In genomic region chr4:41497579-41497978, GRCm38 (mm10) we compare ENCODE assay signal across 8 mouse cellular contexts. TPM values are rescaled to one million over a fixed set of nuclear protein-coding genes. Genes with fewer than 3 reads are reported as not detected.
A peak's percentile ranks its signal among the peaks of the same experiment; 100 is the strongest.
DNase-seq lines count a peak whose midpoint lies in the region; ATAC-seq lines count a peak whose summit lies in the region.

No protein-coding gene starts in this region.

- H3K9me3 ChIP-seq in heart, embryonic 14.5 days (ENCODE audit: control insufficient read depth, low read length): no peaks in the 10 kb centered on the region
- H3K9me3 ChIP-seq in forebrain, embryonic 16.5 days (ENCODE audit: control insufficient read depth, low read length): no peaks in the 10 kb centered on the region
- H3K9me3 ChIP-seq in liver, embryonic 12.5 days (replicated peaks): no peaks in the 10 kb centered on the region
- H3K9me3 ChIP-seq in stomach, embryonic 15.5 days: no peaks in the 10 kb centered on the region

- ATAC-seq in heart, embryonic 14.5 days (ENCODE audit: insufficient number of reproducible peaks, insufficient read depth, low FRiP score, low read depth): no peak
- peak; percentile 19; the same call in 1 of the 2 replicates for ATAC-seq in forebrain, embryonic 16.5 days
- no peak for ATAC-seq in liver, embryonic 12.5 days
- ATAC-seq in stomach, embryonic 15.5 days (ENCODE audit: insufficient read depth, low FRiP score, low read depth): no peak
- no peak for ATAC-seq in cerebellum, adult (ENCODE audit: insufficient number of reproducible peaks, low FRiP score, low TSS enrichment)

- WGBS in heart, embryonic 14.5 days: 4% methylated on average over 34 of the region's 34 CpGs
- WGBS in forebrain, embryonic 16.5 days: 6% methylated on average over 34 of the region's 34 CpGs
- WGBS in liver, embryonic 12.5 days (ENCODE audit: insufficient replicate concordance): 2% methylated on average over 34 of the region's 34 CpGs
- 9% methylated on average over 34 of the region's 34 CpGs for WGBS in stomach, embryonic 15.5 days

- peak overlapping the region; percentile 73 for H3K4me2 ChIP-seq in heart, embryonic 14.5 days (ENCODE audit: low read length)
- H3K4me2 ChIP-seq in forebrain, embryonic 16.5 days (ENCODE audit: low read length): peak overlapping the region; percentile 60
- peak overlapping the region; percentile 53 for H3K4me2 ChIP-seq in liver, embryonic 12.5 days
- H3K4me2 ChIP-seq in stomach, embryonic 15.5 days: peak overlapping the region; percentile 59

- peak overlapping the region; percentile 21; the same call in 1 of the 2 replicates for H3K9ac ChIP-seq in heart, embryonic 14.5 days (ENCODE audit: low read length)
- H3K9ac ChIP-seq in forebrain, embryonic 16.5 days (replicated peaks; ENCODE audit: low read depth, low read length): peak overlapping the region; percentile 48
- no peak overlapping the region for H3K9ac ChIP-seq in liver, embryonic 12.5 days
- H3K9ac ChIP-seq in stomach, embryonic 15.5 days: peak overlapping the region; percentile 6; the same call in 1 of the 2 replicates

- no peak for DNase-seq in heart, postnatal 36 days
- DNase-seq in R1 (ENCODE audit: low read depth, low spot score): peak; percentile 44
- no peak for DNase-seq in ovary, adult 18-20 months (ENCODE audit: low spot score)

- no peak overlapping the region for H3K27ac ChIP-seq in heart, embryonic 14.5 days (replicated peaks in 1 of 2; ENCODE audit: control insufficient read depth in 1 of 2, insufficient read depth in 1 of 2, low read depth in 2 of 2, low read length in 2 of 2)
- H3K27ac ChIP-seq in forebrain, embryonic 16.5 days (ENCODE audit: low read length): no peak overlapping the region
- no peak overlapping the region for H3K27ac ChIP-seq in liver, embryonic 12.5 days
- H3K27ac ChIP-seq in stomach, embryonic 15.5 days: no peak overlapping the region

- H3K4me3 ChIP-seq in heart, embryonic 14.5 days (ENCODE audit: control insufficient read depth in 1 of 2, insufficient read depth in 1 of 2, low read depth in 1 of 2, low read length in 2 of 2): peak overlapping the region; percentile 33 to 37
- peak overlapping the region; percentile 42 for H3K4me3 ChIP-seq in forebrain, embryonic 16.5 days (replicated peaks; ENCODE audit: low read length)
- peak overlapping the region; percentile 26 for H3K4me3 ChIP-seq in liver, embryonic 12.5 days
- H3K4me3 ChIP-seq in stomach, embryonic 15.5 days (replicated peaks): peak overlapping the region; percentile 29

- H3K27me3 ChIP-seq in heart, embryonic 14.5 days (ENCODE audit: control insufficient read depth, insufficient read depth, low read length): peaks cover 73% of the 10 kb centered on the region
- H3K27me3 ChIP-seq in forebrain, embryonic 16.5 days (replicated peaks; ENCODE audit: control insufficient read depth, insufficient read depth, low read length): peaks cover 46% of the 10 kb centered on the region
- peaks cover 90% of the 10 kb centered on the region for H3K27me3 ChIP-seq in liver, embryonic 12.5 days (replicated peaks)
- H3K27me3 ChIP-seq in stomach, embryonic 15.5 days (replicated peaks): peaks cover 48% of the 10 kb centered on the region

- intact Hi-C loops in heart, postnatal 36 days (cut with DNase I): no loop called here

- peaks cover 21 to 24% of the 10 kb centered on the region in 2 experiments for H3K4me1 ChIP-seq in heart, embryonic 14.5 days (ENCODE audit: control insufficient read depth in 2 of 2, insufficient read depth in 2 of 2, low read length in 2 of 2)
- H3K4me1 ChIP-seq in forebrain, embryonic 16.5 days (replicated peaks; ENCODE audit: control insufficient read depth, insufficient read depth, low read length): peaks cover 36% of the 10 kb centered on the region
- H3K4me1 ChIP-seq in liver, embryonic 12.5 days: peaks cover 25% of the 10 kb centered on the region
- H3K4me1 ChIP-seq in stomach, embryonic 15.5 days: peaks cover 27% of the 10 kb centered on the region

- no peaks in the 10 kb centered on the region for H3K36me3 ChIP-seq in heart, embryonic 14.5 days (ENCODE audit: control insufficient read depth, insufficient read depth, low read length)
- no peaks in the 10 kb centered on the region for H3K36me3 ChIP-seq in forebrain, embryonic 16.5 days (ENCODE audit: control insufficient read depth, insufficient read depth)
- H3K36me3 ChIP-seq in liver, embryonic 12.5 days: no peaks in the 10 kb centered on the region
- H3K36me3 ChIP-seq in stomach, embryonic 15.5 days: no peaks in the 10 kb centered on the region

RNA-seq across cellular contexts. Expression of gene AI464131, which starts 5.3 kb away (rescaled TPM):
- polyA plus RNA-seq in heart, embryonic 14.5 days (2014; fragmentation: Nextera tagmentation; extraction: Ambion mirVana): 2.8 TPM in 2 replicates
- 10 to 100 TPM; 11.6 to 11.8 TPM for total RNA-seq in heart, postnatal 36 days (2021)
- 2.8 and 3.4 TPM in 2 replicates for polyA plus RNA-seq in forebrain, embryonic 16.5 days (2015; fragmentation: Nextera tagmentation; extraction: Ambion mirVana)
- polyA plus RNA-seq in liver, embryonic 12.5 days (2016; fragmentation: Nextera tagmentation; extraction: Ambion mirVana): 0.57 and 0.98 TPM in 2 replicates
- polyA plus RNA-seq in stomach, embryonic 15.5 days (2015; fragmentation: Nextera tagmentation; extraction: Ambion mirVana): 5.7 and 6.4 TPM in 2 replicates

RNA-seq across cellular contexts. Expression of gene 1110017D15Rik, which starts 19.6 kb away (rescaled TPM):
- polyA plus RNA-seq in heart, embryonic 14.5 days (2014; fragmentation: Nextera tagmentation; extraction: Ambion mirVana): 0.30 TPM in 1 of 2 replicates, not detected in the other
- total RNA-seq in heart, postnatal 36 days (2021): under 1 TPM in 1 of 2 experiments, not detected in 1; 0.43 TPM
- polyA plus RNA-seq in forebrain, embryonic 16.5 days (2015; fragmentation: Nextera tagmentation; extraction: Ambion mirVana): 8.8 and 11.1 TPM in 2 replicates
- not detected in 2 replicates for polyA plus RNA-seq in liver, embryonic 12.5 days (2016; fragmentation: Nextera tagmentation; extraction: Ambion mirVana)
- 0.30 and 0.55 TPM in 2 replicates for polyA plus RNA-seq in stomach, embryonic 15.5 days (2015; fragmentation: Nextera tagmentation; extraction: Ambion mirVana)

RNA-seq across cellular contexts. Expression of gene Nudt2, which starts 32.6 kb away (rescaled TPM):
- 41.3 and 43.9 TPM in 2 replicates for polyA plus RNA-seq in heart, embryonic 14.5 days (2014; fragmentation: Nextera tagmentation; extraction: Ambion mirVana)
- 10 to 100 TPM; 29.0 to 32.7 TPM for total RNA-seq in heart, postnatal 36 days (2021)
- 68.2 and 71.7 TPM in 2 replicates for polyA plus RNA-seq in forebrain, embryonic 16.5 days (2015; fragmentation: Nextera tagmentation; extraction: Ambion mirVana)
- polyA plus RNA-seq in liver, embryonic 12.5 days (2016; fragmentation: Nextera tagmentation; extraction: Ambion mirVana): 30.9 and 31.7 TPM in 2 replicates
- 48.0 and 55.7 TPM in 2 replicates for polyA plus RNA-seq in stomach, embryonic 15.5 days (2015; fragmentation: Nextera tagmentation; extraction: Ambion mirVana)

RNA-seq across cellular contexts. Expression of gene Kif24, which starts 32.9 kb away (rescaled TPM):
- 2.2 and 4.3 TPM in 2 replicates for polyA plus RNA-seq in heart, embryonic 14.5 days (2014; fragmentation: Nextera tagmentation; extraction: Ambion mirVana)
- total RNA-seq in heart, postnatal 36 days (2021): 1 to 10 TPM in 1 of 2 experiments, under 1 TPM in 1; 0.35 to 1.2 TPM
- 3.7 and 4.9 TPM in 2 replicates for polyA plus RNA-seq in forebrain, embryonic 16.5 days (2015; fragmentation: Nextera tagmentation; extraction: Ambion mirVana)
- 9.0 and 9.5 TPM in 2 replicates for polyA plus RNA-seq in liver, embryonic 12.5 days (2016; fragmentation: Nextera tagmentation; extraction: Ambion mirVana)
- 5.5 and 6.1 TPM in 2 replicates for polyA plus RNA-seq in stomach, embryonic 15.5 days (2015; fragmentation: Nextera tagmentation; extraction: Ambion mirVana)
